Mouse (Mus musculus): ENCODE measurements at regions not wholly inside any gene's neighbourhood (a gene's known extent, or its start where the extent isn't known, plus 50 kb on each side); places are given as distances from the start of the nearest gene placed in this dataset.

GRCm38 (mm10) chr16:24259711-24260230 lies 133.5 kb upstream of the Lpp start:
- DNase-seq = no peak
- intact Hi-C loops (cut with DNase I) = no loop called here

DNA sequence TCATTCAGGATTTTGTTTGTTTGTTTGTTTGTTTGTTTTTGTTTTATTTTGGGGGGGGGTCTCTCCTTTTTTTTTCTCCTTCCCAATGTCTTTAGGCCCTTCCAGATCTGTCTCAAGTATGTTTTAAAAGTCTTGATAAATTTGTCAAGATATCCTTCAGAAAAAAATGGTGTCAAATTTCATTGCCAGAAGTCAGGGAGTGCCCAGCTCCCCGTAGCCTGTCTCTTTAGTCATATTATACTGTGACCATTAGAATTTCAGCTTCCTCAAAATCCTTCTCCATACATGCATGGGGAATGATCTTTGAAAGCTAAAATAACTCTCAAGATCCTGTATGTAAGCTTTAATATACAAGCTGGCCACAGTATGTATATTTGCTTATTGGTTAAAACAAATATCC lies 134.3 kb upstream of the Lpp start:
- intact Hi-C loops (cut with DNase I) = no loop called here
- DNase-seq = no peak

- DNase-seq = no peak
- intact Hi-C loops (cut with DNase I) = no loop called here
Observed at GRCm38 (mm10) chr16:24255037-24255436, 138.3 kb upstream of the Lpp start.

GRCm38 (mm10) chr16:24254590-24254989 lies 138.7 kb upstream of the Lpp start:
- DNase-seq = no peak
- intact Hi-C loops (cut with DNase I) = no loop called here

DNA sequence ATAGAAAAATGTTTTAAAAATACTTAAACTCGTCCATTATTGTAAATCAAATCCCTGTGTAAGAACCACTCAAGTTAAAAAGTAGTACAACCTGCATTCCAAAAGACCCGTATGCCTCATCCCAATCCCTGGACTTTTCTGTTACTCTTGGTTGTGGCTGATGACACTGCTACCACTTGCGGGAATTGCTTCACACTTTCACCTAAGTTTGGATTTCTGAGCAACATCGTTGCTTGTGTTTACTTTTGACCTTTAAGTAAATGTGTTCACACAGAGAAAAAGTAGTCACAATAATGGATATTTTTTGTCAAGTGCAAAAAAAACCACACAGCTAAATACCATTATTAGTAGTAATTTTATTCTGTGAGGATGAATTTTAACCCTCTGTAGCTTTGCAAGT lies 139.2 kb upstream of the Lpp start:
- intact Hi-C loops (cut with DNase I) = no loop called here
- no peak for DNase-seq

DNA sequence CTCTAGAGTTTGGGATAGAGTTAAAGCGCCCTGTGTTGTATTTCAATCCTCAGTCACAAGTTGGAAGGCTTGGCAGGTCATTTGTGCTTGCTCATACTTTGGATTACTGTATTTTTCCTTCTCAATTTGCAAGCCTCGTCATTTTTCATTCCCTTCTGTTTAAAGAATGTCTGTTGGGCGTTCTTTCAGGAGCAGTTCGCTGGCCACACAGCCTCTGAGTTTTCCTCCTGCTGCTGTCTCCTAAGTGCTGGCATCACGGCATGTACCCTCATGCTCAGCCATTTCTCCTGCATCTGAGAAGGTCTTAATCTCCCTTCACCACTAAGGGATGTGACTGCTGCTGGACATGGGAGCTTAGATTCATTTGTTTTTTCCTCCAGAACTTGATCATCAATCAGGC lies 146.0 kb upstream of the Lpp start:
- peak in 1 of 2 experiments; percentile 12 for DNase-seq
- intact Hi-C loops (cut with DNase I) = no loop called here

- intact Hi-C loops (cut with DNase I) = no loop called here
- DNase-seq = peak; percentile 60 to 73
Observed at GRCm38 (mm10) chr16:24238075-24238555, 155.2 kb upstream of the Lpp start.

GRCm38 (mm10) chr16:24237425-24237824 lies 155.9 kb upstream of the Lpp start:
- intact Hi-C loops (cut with DNase I) = no loop called here
- DNase-seq = no peak

GRCm38 (mm10) chr16:24237013-24237412 lies 156.3 kb upstream of the Lpp start:
- intact Hi-C loops (cut with DNase I) = no loop called here
- DNase-seq = no peak

DNA sequence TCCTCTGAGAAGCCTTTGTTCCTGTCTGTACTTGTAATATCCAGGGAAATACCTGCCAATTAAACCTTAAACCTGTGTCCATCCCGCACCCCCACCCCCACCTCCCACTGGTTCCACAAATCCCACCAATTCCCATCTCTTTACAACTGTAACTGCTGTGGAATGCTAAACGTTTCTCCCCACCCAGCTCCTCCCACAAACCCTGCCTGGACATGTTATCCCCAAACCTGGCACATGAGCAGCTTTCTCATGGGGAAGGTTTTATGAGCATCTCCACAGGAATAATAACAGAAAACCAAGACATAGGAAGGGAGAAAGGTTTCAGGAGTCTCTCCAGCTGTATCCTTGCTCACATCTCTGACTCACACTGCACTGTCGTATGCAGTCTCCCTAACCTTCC lies 156.8 kb upstream of the Lpp start:
- intact Hi-C loops (cut with DNase I) = no loop called here
- DNase-seq = no peak

- intact Hi-C loops (cut with DNase I) = no loop called here
- no peak for DNase-seq
Observed at GRCm38 (mm10) chr16:24234795-24235194, 158.5 kb upstream of the Lpp start.

- DNase-seq = no peak
- intact Hi-C loops (cut with DNase I) = no loop called here
Observed at GRCm38 (mm10) chr16:24232001-24232530, 161.2 kb upstream of the Lpp start.

DNA sequence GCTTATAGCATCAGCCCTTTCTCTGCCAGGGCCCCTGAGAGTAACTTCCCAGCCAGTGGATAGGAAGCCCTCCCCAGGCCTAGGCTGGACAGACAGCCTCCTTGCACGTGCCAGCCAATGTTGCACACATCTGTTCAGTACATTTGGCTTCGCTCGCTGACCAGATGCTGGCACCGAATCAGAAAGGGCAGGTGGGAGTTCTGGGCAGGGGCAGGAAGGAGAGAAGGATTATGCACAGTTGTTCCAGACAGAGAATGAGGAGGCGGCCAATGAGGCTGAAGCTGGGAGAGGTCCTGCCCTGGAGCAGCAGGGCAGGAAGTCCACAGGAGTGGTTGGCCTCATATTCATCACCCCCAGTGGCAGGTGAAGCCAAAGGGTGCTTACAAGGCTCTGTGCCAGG lies 161.8 kb upstream of the Lpp start:
- DNase-seq = no peak
- intact Hi-C loops (cut with DNase I) = no loop called here

GRCm38 (mm10) chr16:24229002-24229607 lies 164.2 kb upstream of the Lpp start:
- intact Hi-C loops (cut with DNase I) = no loop called here
- DNase-seq = no peak

DNA sequence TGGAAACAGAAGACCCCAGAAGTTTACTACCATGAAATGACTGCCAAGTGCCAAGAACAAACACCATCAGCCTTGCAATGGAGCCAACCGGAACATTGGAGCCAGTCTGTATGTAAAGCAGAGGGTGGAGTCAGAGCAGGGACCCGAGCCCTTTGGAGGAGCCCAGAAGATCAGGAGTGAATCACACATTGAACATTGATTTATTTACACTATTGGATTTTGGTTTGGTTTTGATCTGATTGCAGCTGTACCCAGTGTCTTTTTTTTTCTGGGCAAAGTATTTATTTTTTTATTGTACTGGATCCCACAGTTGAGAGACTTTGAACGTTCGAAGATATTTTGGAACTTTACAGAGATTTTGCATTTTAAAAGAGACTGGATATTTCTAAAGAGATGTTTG lies 167.4 kb upstream of the Lpp start:
- intact Hi-C loops (cut with DNase I) = no loop called here
- DNase-seq = no peak

GRCm38 (mm10) chr16:24225090-24225489 lies 168.2 kb upstream of the Lpp start:
- intact Hi-C loops (cut with DNase I) = no loop called here
- no peak for DNase-seq

GRCm38 (mm10) chr16:24223901-24224300 lies 169.4 kb upstream of the Lpp start:
- DNase-seq = no peak
- intact Hi-C loops (cut with DNase I) = no loop called here

DNA sequence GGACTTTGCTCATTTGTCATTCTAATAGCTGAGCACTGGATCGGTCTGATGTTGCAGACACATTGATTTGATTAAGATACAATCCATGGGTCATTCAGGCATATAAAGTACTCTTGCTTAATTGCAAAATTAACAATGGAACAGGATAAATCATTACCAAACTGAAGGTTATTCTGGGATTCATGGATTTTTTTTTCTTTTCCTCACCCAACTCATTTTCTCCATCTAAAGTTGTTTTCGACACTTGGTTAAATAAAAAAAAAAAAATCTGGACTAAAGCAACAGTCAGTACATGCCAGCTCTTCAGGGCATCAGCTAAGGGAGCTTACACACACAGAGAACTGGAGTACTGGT lies 169.8 kb upstream of the Lpp start:
- intact Hi-C loops (cut with DNase I) = no loop called here
- DNase-seq = no peak

GRCm38 (mm10) chr16:24222759-24223526 lies 170.4 kb upstream of the Lpp start:
- no peak for DNase-seq
- intact Hi-C loops (cut with DNase I) = no loop called here

GRCm38 (mm10) chr16:24221992-24222391 lies 171.3 kb upstream of the Lpp start:
- intact Hi-C loops (cut with DNase I) = no loop called here
- DNase-seq = no peak

GRCm38 (mm10) chr16:24220613-24221012 lies 172.7 kb upstream of the Lpp start:
- intact Hi-C loops (cut with DNase I) = no loop called here
- no peak for DNase-seq

DNA sequence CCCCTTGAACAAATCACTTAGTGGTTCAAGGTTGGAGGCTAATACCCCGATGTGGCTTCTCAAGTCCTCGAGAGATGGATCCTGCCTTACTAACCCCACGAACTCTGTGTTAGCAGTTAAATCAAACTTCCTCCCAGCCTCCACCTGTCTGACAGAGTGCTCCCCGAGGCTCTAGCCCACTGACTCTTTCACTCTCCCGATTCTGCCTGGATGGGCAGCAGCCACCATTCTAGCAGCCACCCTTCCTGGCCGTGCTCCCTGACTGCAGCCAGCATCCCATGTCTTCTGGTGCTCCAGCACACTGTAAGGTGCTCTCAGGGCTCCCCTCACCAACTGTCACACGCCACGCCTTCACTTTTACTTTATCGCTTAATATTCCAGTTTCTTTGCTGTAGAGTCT lies 173.6 kb upstream of the Lpp start:
- DNase-seq = no peak
- intact Hi-C loops (cut with DNase I) = no loop called here

Data from heart, postnatal 14 days (tissue).